Mouse (Mus musculus) ES-E14 (cell line): ENCODE data around the gene Slc12a7.

ENCODE experiments used
- CHD2 ChIP-seq: IDR thresholded peaks from 2 replicates; pipeline ENCODE4 v1.6.1; 2014; ENCODE audit warnings: mild to moderate bottlenecking, low read depth, low read length, inconsistent platforms
- MAFK ChIP-seq: IDR thresholded peaks from 2 replicates; pipeline ENCODE4 v1.6.1; 2014; ENCODE audit warnings: mild to moderate bottlenecking, low read depth, low read length, inconsistent platforms; ENCODE audit not compliant: insufficient read depth
- ZC3H11A ChIP-seq: IDR thresholded peaks from 2 replicates; pipeline ENCODE4 v1.6.1; 2012; ENCODE audit warnings: low read depth, mild to moderate bottlenecking, inconsistent platforms, low read length, borderline replicate concordance

GRCm38 (mm10) chr13:73700554-73700953, 32.3 kb upstream of the Slc12a7 start:
- no peak for TF ChIP-seq MAFK
- no peak for TF ChIP-seq CHD2
- TF ChIP-seq ZC3H11A: no peak
